Mouse (Mus musculus): ENCODE measurements around the gene Il6ra.

DNA sequence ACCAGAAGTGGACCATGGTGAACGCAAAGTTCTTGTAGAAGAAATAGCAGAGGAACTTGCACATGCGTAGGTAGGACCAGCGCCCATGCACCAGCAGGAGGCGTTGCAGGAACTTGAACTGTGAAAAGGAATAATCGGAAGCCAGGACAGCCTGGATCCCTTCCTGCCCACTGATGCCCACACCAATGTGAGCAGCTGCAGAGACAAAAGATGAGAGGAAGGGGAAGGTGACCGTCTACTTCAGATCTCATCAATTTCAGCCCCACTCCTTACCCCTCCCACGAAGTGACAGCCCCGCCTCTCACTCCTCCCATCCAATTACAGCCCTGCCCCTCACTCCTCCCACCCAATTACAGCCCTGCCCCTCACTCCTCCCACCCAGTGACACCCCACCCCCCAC is 32.0 kb upstream of the Il6ra start:
- TF ChIP-seq CTCF (IDR thresholded peaks at IDR 0.05; ENCODE audit: low read depth, low read length), result no peak
- TF ChIP-seq TAL1 (conservative IDR thresholded peaks at IDR 0.05; ENCODE audit: low read depth, low read length), result no peak

Measured in G1E (cell line).